Mouse (Mus musculus) embryonic stem cell, embryonic (primary cell): ENCODE measurements around the gene Tmem202.

Experiments
- CTCF ChIA-PET, 4 experiments: fragments of 300-600 bp in 2 of 4; fragments of 350-600 bp in 2 of 4; sonication (Branson Sonifier 250); formaldehyde crosslinking; loops; one replicate each; lab custom pipeline; 2022; ENCODE audit warnings: inconsistent platforms in 2 of 4; lab: Charles Lee
- POLR2A ChIA-PET, 4 experiments: fragments of 300-600 bp in 2 of 4; fragments of 350-600 bp in 2 of 4; sonication (Branson Sonifier 250); formaldehyde crosslinking; loops; one replicate each; lab custom pipeline; 2022; ENCODE audit warnings: antibody characterized with exemption in 4 of 4, inconsistent platforms in 1 of 4; lab: Charles Lee

The Tmem202 gene

GRCm38 (mm10) chr9:59517127-59517526, 22.5 kb downstream of the Tmem202 start:
- POLR2A ChIA-PET, result interaction anchor here (0.7 to 2.5 kb wide), 16 partner anchors 9 to 1244 kb away, joined by 3 to 15 read pairs (median 4); partner anchors contain the start of genes Arih1 (in 1 of the 4), Hexa (in 1 of the 4), Pkm (in 1 of the 4) and Tmem202 (in 1 of the 4)
- CTCF ChIA-PET, result interaction anchor here in 2 of 4 experiments (0.6 to 1.3 kb wide), 6 partner anchors 14 to 1201 kb away, joined by 3 to 6 read pairs (median 3); no protein-coding TSS in a partner anchor

GRCm38 (mm10) chr9:59515069-59515468, 24.6 kb downstream of the Tmem202 start:
- CTCF ChIA-PET, result interaction anchor here in 1 of 4 experiments (0.6 kb wide), 1 partner anchor 52 kb away, joined by 3 read pairs; no protein-coding TSS in a partner anchor
- POLR2A ChIA-PET, result interaction anchor here in 2 of 4 experiments (0.6 to 1.7 kb wide), 2 partner anchors 16 to 32 kb away, joined by 6 to 11 read pairs; no protein-coding TSS in a partner anchor

GRCm38 (mm10) chr9:59512381-59512780, 27.3 kb downstream of the Tmem202 start:
- POLR2A ChIA-PET, result interaction anchor here in 3 of 4 experiments (0.6 to 1.3 kb wide), 5 partner anchors 19 to 667 kb away, joined by 3 to 5 read pairs (median 4); partner anchors contain the start of genes Hexa (in 1 of the 3) and Tmem202 (in 1 of the 3)
- CTCF ChIA-PET, result interaction anchor here in 1 of 4 experiments (0.6 kb wide), 1 partner anchor 1974 kb away, joined by 4 read pairs; no protein-coding TSS in a partner anchor

- POLR2A ChIA-PET, result interaction anchor here in 2 of 4 experiments (0.8 to 1.3 kb wide), 4 partner anchors 9 to 148 kb away, joined by 3 read pairs; partner anchors contain the start of gene Pkm (in 1 of the 2)
- CTCF ChIA-PET, result interaction anchor here in 1 of 4 experiments (0.6 kb wide), 1 partner anchor 155 kb away, joined by 5 read pairs; the partner anchor contains the start of gene Bbs4
Observed at GRCm38 (mm10) chr9:59508146-59508545, 31.5 kb downstream of the Tmem202 start.

GRCm38 (mm10) chr9:59487331-59487730, 52.3 kb downstream of the Tmem202 start:
- POLR2A ChIA-PET, result interaction anchor here in 3 of 4 experiments (0.5 to 2.2 kb wide), 32 partner anchors 10 to 730 kb away, joined by 3 to 24 read pairs (median 4); partner anchors contain the start of genes Pkm (in 3 of the 3), Adpgk (in 2 of the 3), Tmem202 (in 2 of the 3) and Celf6 (in 1 of the 3)
- CTCF ChIA-PET, result interaction anchor here in 1 of 4 experiments (1.1 kb wide), 1 partner anchor 78 kb away, joined by 4 read pairs; no protein-coding TSS in a partner anchor

GRCm38 (mm10) chr9:59486549-59487065, 53.0 kb downstream of the Tmem202 start, which contains the start of gene Arih1:
TSS of gene Arih1 (minus strand) at chr9:59486618.
- CTCF ChIA-PET, result interaction anchor here in 1 of 4 experiments (1.1 kb wide), 1 partner anchor 79 kb away, joined by 4 read pairs; no protein-coding TSS in a partner anchor

GRCm38 (mm10) chr9:59486076-59486518, 53.5 kb downstream of the Tmem202 start:
- POLR2A ChIA-PET, result interaction anchor here in 3 of 4 experiments (0.8 to 3.1 kb wide), 28 partner anchors 9 to 195 kb away, joined by 3 to 24 read pairs (median 6); partner anchors contain the start of genes Pkm (in 3 of the 3), Adpgk (in 1 of the 3), Bbs4 (in 1 of the 3) and Celf6 (in 1 of the 3)
- CTCF ChIA-PET, result interaction anchor here in 1 of 4 experiments (1.1 kb wide), 1 partner anchor 80 kb away, joined by 4 read pairs; no protein-coding TSS in a partner anchor

More at GRCm38 (mm10) chr9:59486549-59487065, 53.0 kb downstream of the Tmem202 start, which contains the start of gene Arih1:
- POLR2A ChIA-PET, result interaction anchor here in 3 of 4 experiments (0.5 to 2.2 kb wide), 43 partner anchors 10 to 730 kb away, joined by 3 to 24 read pairs (median 3); partner anchors contain the start of genes Pkm (in 3 of the 3), Tmem202 (in 3 of the 3), Adpgk (in 2 of the 3) and Hexa (in 2 of the 3)

GRCm38 (mm10) chr9:59485511-59486075, 54.1 kb downstream of the Tmem202 start:
- ChIA-PET POLR2A (interaction anchor here in 3 of 4 experiments (0.5 to 3.1 kb wide), 17 partner anchors 9 to 195 kb away, joined by 3 to 14 read pairs (median 4); partner anchors contain the start of genes Gramd2 (in 1 of the 3), Hexa (in 1 of the 3), Pkm (in 1 of the 3) and Tmem202 (in 1 of the 3)), CTCF (interaction anchor here in 1 of 4 experiments (1.2 kb wide), 1 partner anchor 145 kb away, joined by 3 read pairs; no protein-coding TSS in a partner anchor)

- ChIA-PET CTCF (interaction anchor here in 2 of 4 experiments (0.6 to 1.2 kb wide), 2 partner anchors 33 to 145 kb away, joined by 3 read pairs; no protein-coding TSS in a partner anchor), POLR2A (interaction anchor here (0.7 to 3.9 kb wide), 24 partner anchors 8 to 240 kb away, joined by 3 to 14 read pairs (median 4); partner anchors contain the start of genes Adpgk (in 1 of the 4), Celf6 (in 1 of the 4), Hexa (in 1 of the 4) and Parp6 (in 1 of the 4))
Observed at GRCm38 (mm10) chr9:59484760-59485159, 54.9 kb downstream of the Tmem202 start.

GRCm38 (mm10) chr9:59482419-59482818, 57.2 kb downstream of the Tmem202 start:
- ChIA-PET CTCF (interaction anchor here (0.5 to 2.9 kb wide), 32 partner anchors 9 to 1941 kb away, joined by 3 to 13 read pairs (median 5); partner anchors contain the start of genes Adpgk (in 1 of the 4) and Celf6 (in 1 of the 4)), POLR2A (interaction anchor here in 3 of 4 experiments (0.5 to 3.9 kb wide), 41 partner anchors 9 to 911 kb away, joined by 3 to 21 read pairs (median 4); partner anchors contain the start of genes Adpgk (in 2 of the 3), Hexa (in 2 of the 3), Pkm (in 2 of the 3) and Tmem202 (in 2 of the 3))

GRCm38 (mm10) chr9:59476617-59477016, 63.0 kb downstream of the Tmem202 start:
- POLR2A ChIA-PET, result interaction anchor here (0.5 to 1.9 kb wide), 11 partner anchors 8 to 565 kb away, joined by 3 to 5 read pairs (median 3); partner anchors contain the start of genes Arih1 (in 2 of the 4) and Pkm (in 1 of the 4)

GRCm38 (mm10) chr9:59474838-59475237, 64.8 kb downstream of the Tmem202 start:
- POLR2A ChIA-PET, result interaction anchor here in 2 of 4 experiments (1.2 to 2.7 kb wide), 4 partner anchors 10 to 200 kb away, joined by 3 to 14 read pairs (median 6); partner anchors contain the start of gene Arih1 (in 1 of the 2)
- CTCF ChIA-PET, result no interaction called here

More at GRCm38 (mm10) chr9:59476617-59477016, 63.0 kb downstream of the Tmem202 start:
- CTCF ChIA-PET, result interaction anchor here in 3 of 4 experiments (0.6 to 0.7 kb wide), 3 partner anchors 90 to 1514 kb away, joined by 3 to 5 read pairs (median 4); no protein-coding TSS in a partner anchor

GRCm38 (mm10) chr9:59473171-59473570, 66.5 kb downstream of the Tmem202 start:
- CTCF ChIA-PET, result interaction anchor here in 2 of 4 experiments (1.0 to 2.2 kb wide), 2 partner anchors 9 kb away, joined by 8 to 10 read pairs; no protein-coding TSS in a partner anchor
- POLR2A ChIA-PET, result interaction anchor here in 3 of 4 experiments (0.8 to 3.5 kb wide), 15 partner anchors 9 to 182 kb away, joined by 3 to 21 read pairs (median 5); partner anchors contain the start of genes Adpgk (in 1 of the 3), Arih1 (in 1 of the 3), Hexa (in 1 of the 3) and Tmem202 (in 1 of the 3)

- CTCF ChIA-PET, result interaction anchor here in 2 of 4 experiments (1.6 to 1.8 kb wide), 2 partner anchors 13 kb away, joined by 6 read pairs; no protein-coding TSS in a partner anchor
- POLR2A ChIA-PET, result interaction anchor here in 3 of 4 experiments (0.6 to 4.3 kb wide), 10 partner anchors 10 to 96 kb away, joined by 3 to 21 read pairs (median 4); partner anchors contain the start of genes Hexa (in 1 of the 3) and Tmem202 (in 1 of the 3)
Observed at GRCm38 (mm10) chr9:59469446-59469845, 70.2 kb downstream of the Tmem202 start.
